Mouse (Mus musculus) yolk sac, embryonic 10.5 days (tissue): ENCODE results near the gene Nxpe4.
A peak's percentile ranks its signal among the peaks of the same experiment; 100 is the strongest.

Experiments used
- DNase-seq: peaks from one replicate; pipeline ENCODE4 v3.0.0-alpha.2; 2017; ENCODE audit warnings: low spot score

Gene Nxpe4

DNA sequence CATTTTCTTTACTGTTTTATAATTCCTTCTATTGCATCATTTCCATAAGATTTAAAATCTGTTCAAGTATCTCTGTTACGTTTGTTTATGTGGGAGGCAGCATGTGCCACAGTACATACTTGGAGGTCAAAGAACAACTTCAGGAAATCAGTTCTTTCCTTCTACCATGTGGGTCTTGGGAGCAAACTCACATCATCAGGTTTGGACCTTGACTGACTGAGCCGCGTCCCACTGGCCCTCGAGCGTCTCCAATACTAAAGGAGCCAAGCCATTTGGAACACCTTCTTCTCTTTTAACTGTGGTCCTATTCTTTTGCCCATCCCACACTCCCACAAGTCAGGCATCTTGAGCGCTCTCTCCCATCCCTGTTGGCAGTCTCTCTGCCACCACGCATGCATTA, 167.8 kb downstream of the Nxpe4 start:
- no peak for DNase-seq

- DNase-seq, result no peak
Measured at GRCm38 (mm10) chr9:48338783-48339455, 177.1 kb downstream of the Nxpe4 start.

GRCm38 (mm10) chr9:48339563-48339962, 177.7 kb downstream of the Nxpe4 start:
- DNase-seq, result no peak

GRCm38 (mm10) chr9:48340708-48341380, 179.0 kb downstream of the Nxpe4 start:
- peak; percentile 3 for DNase-seq

DNA sequence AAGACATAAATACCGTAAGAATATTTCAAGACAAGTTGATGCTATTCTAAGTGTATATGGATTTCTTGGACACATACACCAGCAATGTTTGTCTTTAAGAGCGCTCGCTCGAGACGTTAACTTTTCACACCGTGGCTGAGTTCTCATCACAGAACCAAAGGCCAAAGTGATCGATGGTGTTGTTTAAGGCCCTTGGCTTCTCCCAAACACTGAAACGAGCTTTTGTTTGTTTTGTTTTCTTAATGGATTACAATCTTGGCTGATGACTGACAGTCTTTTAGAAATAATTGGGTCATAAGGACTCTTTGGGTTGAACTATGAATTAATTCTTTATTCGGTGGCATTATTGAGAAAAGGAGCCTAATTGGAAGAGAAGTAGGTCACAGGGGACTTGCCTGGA, 183.6 kb downstream of the Nxpe4 start:
- DNase-seq, result no peak

GRCm38 (mm10) chr9:48345866-48346265, 184.0 kb downstream of the Nxpe4 start:
- no peak for DNase-seq

DNA sequence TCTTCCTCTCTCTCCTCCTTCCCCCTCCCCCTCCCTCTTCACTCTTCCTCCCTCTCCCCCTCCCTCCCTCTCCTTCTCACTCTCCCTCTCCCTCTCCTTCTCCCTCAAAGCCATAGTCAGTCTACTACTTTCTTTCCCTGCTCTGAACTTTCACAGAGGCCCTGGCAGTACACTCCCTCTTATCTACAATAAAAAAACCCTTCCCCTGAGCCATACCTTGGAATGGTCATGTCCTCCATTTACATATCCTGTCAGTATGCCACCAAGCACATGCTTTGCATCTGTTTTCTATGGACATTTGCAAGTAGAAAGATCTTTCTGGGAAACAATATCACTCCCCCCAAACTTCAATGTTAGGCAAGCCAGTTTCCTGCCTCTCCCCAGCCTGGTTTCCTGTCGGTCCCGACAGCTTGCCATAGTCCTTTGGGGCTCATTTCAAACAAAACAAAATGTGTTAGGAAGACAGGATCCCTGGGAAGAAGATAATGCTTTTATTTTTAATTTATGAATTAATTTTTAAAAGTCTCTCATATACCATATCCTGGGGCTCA, 191.4 kb downstream of the Nxpe4 start, which contains the start of gene Nxpe2:
TSS of gene Nxpe2 (minus strand) at position 307 of the 551 bp plus-strand sequence.
- no peak for DNase-seq

DNA sequence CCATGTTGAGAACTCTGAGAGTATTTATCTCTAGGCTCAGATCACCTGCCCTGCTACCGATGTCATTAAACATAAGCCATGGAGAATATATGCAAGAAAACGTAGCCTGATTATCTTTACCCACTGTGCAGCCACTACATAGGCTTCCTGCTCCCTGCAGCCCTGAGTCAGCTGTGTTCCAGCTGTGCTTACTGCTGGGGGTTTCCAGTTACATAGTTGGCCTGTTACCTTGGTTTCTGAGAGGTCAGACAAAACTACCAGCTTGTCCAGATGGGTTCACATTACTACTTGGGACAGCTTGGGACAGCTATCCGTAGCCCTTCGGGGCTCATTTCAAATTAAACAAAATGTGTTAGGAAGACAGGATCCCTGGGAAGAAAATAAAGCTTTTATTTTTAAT, 192.3 kb downstream of the Nxpe4 start:
- no peak for DNase-seq

- peak; percentile 53 for DNase-seq
Measured at GRCm38 (mm10) chr9:48354793-48355192, 193.0 kb downstream of the Nxpe4 start.

GRCm38 (mm10) chr9:48357097-48357496, 195.3 kb downstream of the Nxpe4 start:
- DNase-seq, result no peak

DNA sequence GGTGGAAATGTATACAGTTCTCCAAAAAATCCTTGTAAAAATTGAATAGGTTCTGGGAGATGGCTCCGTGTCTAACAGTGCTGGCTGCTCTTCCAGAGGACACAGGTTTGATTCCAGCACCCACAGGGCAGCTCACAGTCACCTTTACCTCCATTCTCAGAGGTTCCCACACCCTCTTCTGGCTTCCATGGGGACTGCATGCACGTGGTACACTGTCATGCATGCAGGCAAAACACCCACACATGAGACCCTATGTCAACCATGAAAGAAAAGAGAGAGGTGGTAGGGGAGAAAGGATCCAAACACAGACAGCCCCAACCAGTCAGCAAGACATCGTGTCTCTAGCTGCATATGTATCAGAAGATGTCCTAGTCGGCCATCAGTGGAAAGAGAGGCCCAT, 199.0 kb downstream of the Nxpe4 start:
- no peak for DNase-seq

GRCm38 (mm10) chr9:48361815-48362631, 200.2 kb downstream of the Nxpe4 start:
- peak; percentile 20 for DNase-seq

DNA sequence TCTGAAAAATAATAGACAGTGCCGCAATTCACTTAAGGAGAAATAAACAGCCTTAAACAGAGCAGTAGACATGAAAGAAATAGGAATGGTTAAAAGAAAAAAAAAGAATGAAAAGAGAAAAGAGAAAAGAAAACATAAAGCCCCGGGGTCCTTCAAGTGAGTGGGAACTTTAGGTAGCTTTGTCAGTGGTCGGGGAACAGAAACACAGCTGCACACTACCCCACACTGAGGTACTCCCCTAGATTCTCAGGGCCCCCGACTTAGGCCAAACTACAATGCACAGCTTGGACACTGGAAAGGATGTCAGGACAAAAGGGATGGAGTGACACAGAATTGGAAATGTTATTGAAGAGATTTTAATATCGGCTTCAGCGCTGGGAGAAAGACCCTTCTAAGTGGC, 200.9 kb downstream of the Nxpe4 start:
- DNase-seq, result no peak

GRCm38 (mm10) chr9:48373232-48373878, 211.5 kb downstream of the Nxpe4 start:
- DNase-seq, result no peak

DNA sequence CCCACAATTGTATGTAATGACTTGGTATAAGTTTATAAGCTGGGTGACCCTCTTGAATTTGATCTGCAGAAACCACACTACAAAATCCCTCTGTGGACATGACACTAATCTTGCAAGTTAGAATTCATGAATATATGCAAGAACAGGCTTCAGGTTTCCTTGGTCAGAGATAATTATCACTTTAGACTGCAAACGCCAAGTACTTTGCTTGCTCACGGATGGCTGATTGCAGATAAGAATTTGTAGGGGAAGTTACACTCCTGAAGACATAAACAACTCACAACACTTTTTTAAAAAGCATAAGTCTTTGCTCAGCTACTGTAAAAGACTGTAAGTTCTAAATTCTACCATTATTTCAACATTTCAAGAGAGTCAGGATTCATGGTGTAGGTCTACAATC, 212.5 kb downstream of the Nxpe4 start:
- DNase-seq, result no peak

DNA sequence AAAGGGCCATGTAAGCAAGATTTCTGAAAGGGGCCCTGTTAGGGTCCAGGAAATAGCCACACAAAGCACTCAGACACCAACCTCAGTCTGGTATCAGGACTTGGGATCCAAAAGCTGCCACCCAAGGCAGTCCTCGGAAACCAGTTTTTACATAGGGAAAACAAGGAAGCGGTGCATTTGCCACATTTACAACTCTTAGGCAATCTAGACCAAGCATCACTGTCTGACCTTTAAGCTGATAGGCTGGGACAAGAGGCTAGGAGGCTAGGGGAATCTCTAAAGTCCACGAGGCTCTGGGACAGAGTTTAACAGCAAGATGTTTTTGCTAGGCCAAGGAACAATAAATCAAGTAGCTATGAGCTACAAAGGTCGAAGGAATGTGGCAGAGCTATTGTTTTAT, 226.6 kb downstream of the Nxpe4 start:
- no peak for DNase-seq

- no peak for DNase-seq
Measured at GRCm38 (mm10) chr9:48389983-48390382, 228.2 kb downstream of the Nxpe4 start.

GRCm38 (mm10) chr9:48403590-48404209, 241.9 kb downstream of the Nxpe4 start:
- DNase-seq, result no peak

GRCm38 (mm10) chr9:48404687-48405086, 242.9 kb downstream of the Nxpe4 start:
- DNase-seq, result no peak

DNA sequence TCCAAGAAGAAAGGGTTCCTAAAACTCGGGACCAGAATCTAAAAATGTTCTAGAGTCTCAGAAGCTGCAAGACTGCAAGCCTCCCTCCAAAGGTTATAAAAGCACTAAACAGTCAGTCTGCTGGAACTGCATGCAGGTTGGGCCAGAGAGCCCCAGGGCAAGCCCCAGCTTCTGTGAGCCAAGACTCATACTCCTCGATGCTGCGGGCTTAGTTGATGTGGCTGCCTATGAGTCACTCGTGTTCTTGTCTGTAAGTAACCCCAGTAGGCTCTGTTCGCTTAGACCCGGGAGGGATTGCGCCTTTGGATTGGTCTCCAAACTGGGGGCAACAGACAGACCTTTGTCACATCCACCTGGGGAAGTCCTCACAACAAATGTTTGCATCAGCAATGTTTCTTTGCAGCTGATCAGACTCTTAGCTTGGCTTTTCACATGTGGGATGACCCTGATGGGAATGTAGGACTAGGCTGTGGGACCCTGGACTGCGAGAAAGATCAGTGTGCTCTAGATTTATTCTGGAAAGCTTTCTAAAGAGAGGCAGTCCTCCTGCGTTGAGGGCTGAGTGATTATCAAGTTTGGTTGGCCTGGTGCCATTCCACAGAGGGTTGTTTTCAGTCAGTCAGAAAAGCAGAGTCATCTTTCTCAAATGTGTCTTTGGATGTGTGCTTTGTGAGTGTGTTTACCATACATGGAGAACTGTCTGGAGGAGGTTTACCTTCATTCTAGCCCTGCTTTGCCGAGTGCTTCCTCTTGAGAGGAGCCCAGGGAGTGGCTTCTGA, 245.9 kb downstream of the Nxpe4 start:
- DNase-seq, result no peak
